Mouse (Mus musculus): ENCODE data around the gene Prm2.
A peak's percentile ranks its signal among the peaks of the same experiment; 100 is the strongest.

The Prm2 gene

GRCm38 (mm10) chr16:10796034-10796433, at the start of gene Prm2:
TSS of gene Prm2 (minus strand) at chr16:10796134.
- no peak for DNase-seq (ENCODE audit: low spot score)

- no peak for DNase-seq (ENCODE audit: low spot score)
Observed at GRCm38 (mm10) chr16:10844319-10844670, 48.4 kb upstream of the Prm2 start.

GRCm38 (mm10) chr16:10843486-10844318, 47.8 kb upstream of the Prm2 start:
- DNase-seq (ENCODE audit: low spot score), result no peak

- DNase-seq (ENCODE audit: low spot score), result no peak
Observed at GRCm38 (mm10) chr16:10842282-10842855, 46.4 kb upstream of the Prm2 start.

- no peak for DNase-seq (ENCODE audit: low spot score)
Observed at GRCm38 (mm10) chr16:10840018-10840417, 44.1 kb upstream of the Prm2 start.

GRCm38 (mm10) chr16:10838487-10839245, 42.7 kb upstream of the Prm2 start:
- no peak for DNase-seq (ENCODE audit: low spot score)

GRCm38 (mm10) chr16:10837903-10838302, 42.0 kb upstream of the Prm2 start:
- no peak for DNase-seq (ENCODE audit: low spot score)

- no peak for DNase-seq (ENCODE audit: low spot score)
Observed at GRCm38 (mm10) chr16:10837250-10837649, 41.3 kb upstream of the Prm2 start.

GRCm38 (mm10) chr16:10836388-10836787, 40.5 kb upstream of the Prm2 start:
- no peak for DNase-seq (ENCODE audit: low spot score)

- peak; percentile 33 for DNase-seq (ENCODE audit: low spot score)
Observed at GRCm38 (mm10) chr16:10834911-10835587, 39.1 kb upstream of the Prm2 start, which contains the start of gene Rmi2. TSS of gene Rmi2 (plus strand) at chr16:10835059.

GRCm38 (mm10) chr16:10834542-10834910, 38.6 kb upstream of the Prm2 start:
- DNase-seq (ENCODE audit: low spot score), result no peak

GRCm38 (mm10) chr16:10828461-10828805, 32.5 kb upstream of the Prm2 start:
- no peak for DNase-seq (ENCODE audit: low spot score)

GRCm38 (mm10) chr16:10827766-10828460, 32.0 kb upstream of the Prm2 start:
- DNase-seq (ENCODE audit: low spot score), result no peak

- DNase-seq (ENCODE audit: low spot score), result no peak
Observed at GRCm38 (mm10) chr16:10827269-10827668, 31.3 kb upstream of the Prm2 start.

- DNase-seq (ENCODE audit: low spot score), result no peak
Observed at GRCm38 (mm10) chr16:10825840-10826239, 29.9 kb upstream of the Prm2 start.

- DNase-seq (ENCODE audit: low spot score), result no peak
Observed at GRCm38 (mm10) chr16:10824536-10824935, 28.6 kb upstream of the Prm2 start.

GRCm38 (mm10) chr16:10821387-10821786, 25.5 kb upstream of the Prm2 start:
- no peak for DNase-seq (ENCODE audit: low spot score)

GRCm38 (mm10) chr16:10819966-10820365, 24.0 kb upstream of the Prm2 start:
- DNase-seq (ENCODE audit: low spot score), result no peak

GRCm38 (mm10) chr16:10818579-10819135, 22.7 kb upstream of the Prm2 start:
- DNase-seq (ENCODE audit: low spot score), result no peak

- DNase-seq (ENCODE audit: low spot score), result no peak
Observed at GRCm38 (mm10) chr16:10814864-10815263, 18.9 kb upstream of the Prm2 start.

- DNase-seq (ENCODE audit: low spot score), result no peak
Observed at GRCm38 (mm10) chr16:10813726-10814125, 17.8 kb upstream of the Prm2 start.
